Mouse (Mus musculus) megakaryocyte, embryonic 14.5 days (primary cell): ENCODE results near the gene Styxl1.

Experiments used
- FLI1 ChIP-seq: IDR thresholded peaks from 2 replicates; pipeline ENCODE4 v1.6.1; 2012; ENCODE audit warnings: low read length, inconsistent platforms, mixed read lengths
- GATA1 ChIP-seq: IDR thresholded peaks from 3 replicates; pipeline ENCODE4 v1.6.1; 2012; ENCODE audit warnings: mixed read lengths, low read length, inconsistent platforms, borderline replicate concordance

DNA sequence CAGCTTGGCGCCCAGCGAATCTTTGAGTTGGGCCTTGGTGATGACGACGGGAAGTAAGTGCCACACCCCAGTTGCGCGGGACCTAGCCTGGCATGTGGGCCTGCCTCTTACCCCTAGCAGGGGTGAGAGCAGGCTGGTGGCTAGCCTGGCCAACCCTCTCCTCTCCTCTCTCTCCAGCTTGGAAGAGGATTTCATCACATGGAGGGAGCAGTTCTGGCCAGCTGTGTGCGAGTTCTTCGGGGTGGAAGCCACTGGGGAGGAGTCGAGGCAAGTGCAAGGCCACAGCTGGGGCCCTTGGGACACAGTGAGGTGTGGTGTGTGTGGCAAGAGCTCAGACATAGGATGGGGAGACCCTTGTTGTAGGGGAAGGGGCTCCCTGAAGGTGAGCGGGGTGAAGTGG is 47.3 kb downstream of the Styxl1 start:
- TF ChIP-seq GATA1 (no peak), FLI1 (no peak)
